Mouse (Mus musculus): Measurements from ENCODE around the gene Rcor2.

Rcor2 gene

DNA sequence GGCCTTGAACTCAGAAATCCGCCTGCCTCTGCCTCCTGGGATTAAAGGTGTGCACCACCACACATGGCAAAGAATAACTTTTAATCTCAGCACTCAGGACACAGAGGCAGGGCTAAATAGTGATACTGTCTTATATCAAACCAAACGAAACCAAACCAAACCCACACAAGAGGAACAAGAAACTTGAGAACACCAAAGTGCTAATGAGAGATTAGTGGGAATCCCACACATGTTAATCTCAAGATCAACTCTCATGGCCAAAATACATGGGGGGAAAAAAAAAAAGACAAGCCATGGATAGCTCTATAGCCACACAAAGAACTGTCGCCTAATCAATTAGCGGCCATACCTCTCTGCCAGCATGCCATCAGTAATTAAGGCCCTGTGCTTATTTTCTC lies 48.5 kb downstream of the Rcor2 start:
- no peak for DNase-seq (ENCODE audit: inconsistent age in 2 of 2, low spot score in 1 of 2)

- DNase-seq (ENCODE audit: inconsistent age in 2 of 2, low spot score in 1 of 2): no peak
Observed at GRCm38 (mm10) chr19:7316822-7317221, 49.7 kb downstream of the Rcor2 start.

DNA sequence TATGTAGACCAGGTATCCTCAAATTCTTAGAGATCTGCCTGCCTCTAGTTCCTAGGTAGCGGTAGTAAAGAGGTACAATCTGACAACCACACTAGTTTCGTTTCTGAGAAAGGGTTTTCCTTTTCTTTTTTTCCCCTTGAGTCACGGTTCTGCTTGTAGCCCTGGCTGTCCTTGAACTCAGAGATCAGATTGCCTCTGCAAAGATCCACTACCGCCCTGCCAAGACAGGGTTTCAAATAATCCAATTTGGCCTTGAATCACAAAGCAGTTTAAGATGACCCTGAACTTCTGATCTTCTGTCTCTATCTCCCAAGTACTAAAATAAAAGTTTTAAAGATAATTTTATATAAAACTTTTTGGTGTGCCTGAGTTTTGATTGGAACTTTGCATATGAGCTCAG lies 50.6 kb downstream of the Rcor2 start:
- DNase-seq (ENCODE audit: inconsistent age in 2 of 2, low spot score in 1 of 2): peak; percentile 68 to 86

DNA sequence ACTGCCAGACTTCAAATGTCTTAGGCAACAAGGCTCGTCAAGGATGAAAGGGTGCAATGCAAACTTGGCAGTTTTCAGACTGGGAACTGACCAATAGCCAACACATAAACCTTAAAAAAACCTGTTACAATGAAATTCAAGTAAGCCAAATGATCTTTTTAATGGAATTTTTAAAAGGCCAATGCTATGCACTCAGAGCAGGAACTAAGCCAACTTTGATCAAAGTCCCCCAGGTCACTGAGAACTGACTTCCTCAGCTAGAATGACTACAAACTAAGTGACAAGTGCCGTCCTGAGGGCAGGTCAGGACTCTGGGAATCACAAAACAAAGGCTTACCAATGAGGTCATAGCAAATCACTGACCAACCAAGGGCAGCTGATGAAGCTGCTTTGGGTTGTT lies 53.1 kb downstream of the Rcor2 start:
- peak in 1 of 2 experiments; percentile 80 for DNase-seq (ENCODE audit: inconsistent age in 2 of 2, low spot score in 1 of 2)

GRCm38 (mm10) chr19:7321391-7321790 lies 54.3 kb downstream of the Rcor2 start:
- DNase-seq (ENCODE audit: inconsistent age in 2 of 2, low spot score in 1 of 2): no peak

Measured in adrenal gland, adult (tissue).